Mouse (Mus musculus): ENCODE results near the gene Rbms3.

Gene Rbms3

GRCm38 (mm10) chr9:117484396-117484795 lies 145.3 kb downstream of the Rbms3 start:
- DNase-seq (ENCODE audit: low spot score in 2 of 2), result no peak

- DNase-seq (ENCODE audit: low spot score in 2 of 2), result no peak
Measured at GRCm38 (mm10) chr9:117476753-117477152, 153.0 kb downstream of the Rbms3 start.

GRCm38 (mm10) chr9:117452816-117453215 lies 176.9 kb downstream of the Rbms3 start:
- no peak for DNase-seq (ENCODE audit: low spot score in 2 of 2)

- DNase-seq (ENCODE audit: low spot score in 2 of 2), result no peak
Measured at GRCm38 (mm10) chr9:117442611-117443010, 187.1 kb downstream of the Rbms3 start.

GRCm38 (mm10) chr9:117435856-117436255 lies 193.9 kb downstream of the Rbms3 start:
- peak in 1 of 2 experiments; percentile 9 for DNase-seq (ENCODE audit: low spot score in 2 of 2)

GRCm38 (mm10) chr9:117430670-117431069 lies 199.0 kb downstream of the Rbms3 start:
- no peak for DNase-seq (ENCODE audit: low spot score in 2 of 2)

- no peak for DNase-seq (ENCODE audit: low spot score in 2 of 2)
Measured at GRCm38 (mm10) chr9:117429217-117430105, 200.3 kb downstream of the Rbms3 start.

- DNase-seq (ENCODE audit: low spot score in 2 of 2), result no peak
Measured at GRCm38 (mm10) chr9:117423259-117423658, 206.5 kb downstream of the Rbms3 start.

- no peak for DNase-seq (ENCODE audit: low spot score in 2 of 2)
Measured at GRCm38 (mm10) chr9:117419874-117420485, 209.7 kb downstream of the Rbms3 start.

GRCm38 (mm10) chr9:117413181-117413580 lies 216.5 kb downstream of the Rbms3 start:
- no peak for DNase-seq (ENCODE audit: low spot score in 2 of 2)

GRCm38 (mm10) chr9:117412584-117412983 lies 217.1 kb downstream of the Rbms3 start:
- no peak for DNase-seq (ENCODE audit: low spot score in 2 of 2)

GRCm38 (mm10) chr9:117404621-117405020 lies 225.1 kb downstream of the Rbms3 start:
- DNase-seq (ENCODE audit: low spot score in 2 of 2), result no peak

GRCm38 (mm10) chr9:117400262-117400671 lies 229.4 kb downstream of the Rbms3 start:
- DNase-seq (ENCODE audit: low spot score in 2 of 2), result no peak

GRCm38 (mm10) chr9:117397071-117397470 lies 232.6 kb downstream of the Rbms3 start:
- no peak for DNase-seq (ENCODE audit: low spot score in 2 of 2)

GRCm38 (mm10) chr9:117396586-117396985 lies 233.1 kb downstream of the Rbms3 start:
- no peak for DNase-seq (ENCODE audit: low spot score in 2 of 2)

GRCm38 (mm10) chr9:117393626-117394525 lies 235.8 kb downstream of the Rbms3 start:
- DNase-seq (ENCODE audit: low spot score in 2 of 2), result peak; percentile 18 to 32

GRCm38 (mm10) chr9:117388024-117388423 lies 241.7 kb downstream of the Rbms3 start:
- DNase-seq (ENCODE audit: low spot score in 2 of 2), result peak; percentile 10 to 12

- DNase-seq (ENCODE audit: low spot score in 2 of 2), result no peak
Measured at GRCm38 (mm10) chr9:117380876-117381275, 248.8 kb downstream of the Rbms3 start.

- no peak for DNase-seq (ENCODE audit: low spot score in 2 of 2)
Measured at GRCm38 (mm10) chr9:117380076-117380475, 249.6 kb downstream of the Rbms3 start.

GRCm38 (mm10) chr9:117379448-117379983 lies 250.2 kb downstream of the Rbms3 start:
- DNase-seq (ENCODE audit: low spot score in 2 of 2), result no peak

GRCm38 (mm10) chr9:117378131-117378890 lies 251.4 kb downstream of the Rbms3 start:
- no peak for DNase-seq (ENCODE audit: low spot score in 2 of 2)

Measured in frontal cortex, postnatal 10 days (tissue).